ENCODE assay signal across 9 mouse cellular contexts in genomic region chr16:8667814-8668213, GRCm38 (mm10). TPM values are rescaled to one million over a fixed set of nuclear protein-coding genes. Genes with fewer than 3 reads are reported as not detected.
A peak's percentile ranks its signal among the peaks of the same experiment; 100 is the strongest.
DNase-seq lines count a peak whose midpoint lies in the region; ATAC-seq lines count a peak whose summit lies in the region.
"Had no signal": no experiment of that assay in that cellular context is flagged by ENCODE, and none has a peak within 500 bp of the region (broad histone marks: within the 10 kb centered on the region; RNA-seq: fewer than 3 reads in every experiment).

No protein-coding gene starts in this region.

- peaks cover 49% of the 10 kb centered on the region for H3K4me1 ChIP-seq in intestine, embryonic 16.5 days (ENCODE audit: control insufficient read depth, insufficient read depth, low read length)
- peaks cover 58% of the 10 kb centered on the region for H3K4me1 ChIP-seq in intestine, embryonic 15.5 days (replicated peaks)
- peaks cover 43 to 59% of the 10 kb centered on the region in 2 experiments for H3K4me1 ChIP-seq in heart, embryonic 14.5 days (ENCODE audit: control insufficient read depth in 2 of 2, insufficient read depth in 2 of 2, low read length in 2 of 2)

- no peaks in the 10 kb centered on the region for H3K9me3 ChIP-seq in intestine, embryonic 16.5 days (ENCODE audit: control insufficient read depth, low read length)
- H3K9me3 ChIP-seq in intestine, embryonic 15.5 days: no peaks in the 10 kb centered on the region
- no peaks in the 10 kb centered on the region for H3K9me3 ChIP-seq in heart, embryonic 14.5 days (ENCODE audit: control insufficient read depth, low read length)

- peak overlapping the region; percentile 28 for H3K27ac ChIP-seq in intestine, embryonic 16.5 days (ENCODE audit: low read length)
- H3K27ac ChIP-seq in intestine, embryonic 15.5 days: no peak overlapping the region
- H3K27ac ChIP-seq in heart, embryonic 14.5 days (replicated peaks in 1 of 2; ENCODE audit: control insufficient read depth in 1 of 2, insufficient read depth in 1 of 2, low read depth in 2 of 2, low read length in 2 of 2): peak overlapping the region; percentile 9 to 87; a peak in 3 of 4 replicates
- H3K27ac ChIP-seq in macrophage: peak overlapping the region; percentile 79

- H3K36me3 ChIP-seq in intestine, embryonic 16.5 days (ENCODE audit: control insufficient read depth, insufficient read depth, low read length): no peaks in the 10 kb centered on the region
- H3K36me3 ChIP-seq in intestine, embryonic 15.5 days: peaks cover 5% of the 10 kb centered on the region
- H3K36me3 ChIP-seq in heart, embryonic 14.5 days (ENCODE audit: control insufficient read depth, insufficient read depth, low read length): peaks cover 14% of the 10 kb centered on the region
- H3K36me3 ChIP-seq in macrophage (ENCODE audit: inconsistent target): no peaks in the 10 kb centered on the region

- ATAC-seq in intestine, embryonic 16.5 days: no peak
- ATAC-seq in intestine, embryonic 15.5 days: no peak
- ATAC-seq in heart, embryonic 14.5 days (ENCODE audit: insufficient number of reproducible peaks, insufficient read depth, low FRiP score, low read depth): no peak
- ATAC-seq in megakaryocyte progenitor cell, adult 5-6 weeks (replicated peaks; ENCODE audit: poor library complexity): no peak

- DNase-seq in ZHBTc4 (ENCODE audit: low read depth, low spot score): peak; percentile 62
- no peak for DNase-seq in cerebellum, postnatal 36 days
- DNase-seq in layer of hippocampus, postnatal 10 days (ENCODE audit: low spot score in 2 of 2): no peak

- peaks cover 81% of the 10 kb centered on the region for H3K79me2 ChIP-seq in macrophage (ENCODE audit: inconsistent target)

- 0 out of 2 replicates have a peak overlapping the region, but pooled peaks have one; percentile 19 for H3K9ac ChIP-seq in intestine, embryonic 16.5 days (ENCODE audit: low read depth, low read length)
- no peak overlapping the region for H3K9ac ChIP-seq in intestine, embryonic 15.5 days
- peak overlapping the region; percentile 18; the same call in 1 of the 2 replicates for H3K9ac ChIP-seq in heart, embryonic 14.5 days (ENCODE audit: low read length)

- H3K4me2 ChIP-seq in intestine, embryonic 16.5 days (ENCODE audit: low read depth, low read length): no peak overlapping the region
- no peak overlapping the region for H3K4me2 ChIP-seq in intestine, embryonic 15.5 days (replicated peaks)
- 0 out of 2 replicates have a peak overlapping the region, but pooled peaks have one; percentile 4 for H3K4me2 ChIP-seq in heart, embryonic 14.5 days (ENCODE audit: low read length)

- 62% methylated on average over 4 of the region's 4 CpGs for WGBS in intestine, embryonic 16.5 days
- WGBS in intestine, embryonic 15.5 days: 63% methylated on average over 4 of the region's 4 CpGs
- WGBS in heart, embryonic 14.5 days: 54% methylated on average over 4 of the region's 4 CpGs
- WGBS in macrophage (ENCODE audit: missing documents): 95% methylated on average over 4 of the region's 4 CpGs

- H3K27me3 ChIP-seq in intestine, embryonic 16.5 days (replicated peaks; ENCODE audit: control insufficient read depth, insufficient read depth, low read length): no peaks in the 10 kb centered on the region
- no peaks in the 10 kb centered on the region for H3K27me3 ChIP-seq in intestine, embryonic 15.5 days (replicated peaks)
- H3K27me3 ChIP-seq in heart, embryonic 14.5 days (ENCODE audit: control insufficient read depth, insufficient read depth, low read length): no peaks in the 10 kb centered on the region

- no peak overlapping the region for H3K4me3 ChIP-seq in intestine, embryonic 16.5 days (ENCODE audit: low read length)
- H3K4me3 ChIP-seq in intestine, embryonic 15.5 days (replicated peaks): no peak overlapping the region
- no peak overlapping the region for H3K4me3 ChIP-seq in heart, embryonic 14.5 days (ENCODE audit: control insufficient read depth in 1 of 2, insufficient read depth in 1 of 2, low read depth in 1 of 2, low read length in 2 of 2)
- no peak overlapping the region for H3K4me3 ChIP-seq in macrophage (ENCODE audit: inconsistent target)

RNA-seq across cellular contexts. Expression of gene Carhsp1, which starts 4.1 kb away (rescaled TPM):
- polyA plus RNA-seq in intestine, embryonic 16.5 days (2015; fragmentation: Nextera tagmentation; extraction: Ambion mirVana): 85.0 and 89.4 TPM in 2 replicates
- 89.8 and 90.4 TPM in 2 replicates for polyA plus RNA-seq in intestine, embryonic 15.5 days (2015; fragmentation: Nextera tagmentation; extraction: Ambion mirVana)
- polyA plus RNA-seq in heart, embryonic 14.5 days (2014; fragmentation: Nextera tagmentation; extraction: Ambion mirVana): 26.0 and 31.3 TPM in 2 replicates
- 10 to 100 TPM in 11 of 26 experiments, 1 to 10 TPM in 15; 3.5 to 26.1 (median 9.3) TPM for total RNA-seq in macrophage (2018; cell fraction: chromatin; rRNA removed)
- 10 to 100 TPM; 15.5 to 43.3 (median 24.0) TPM for total RNA-seq in macrophage (2018; cell fraction: cytosol; rRNA removed)
- 10 to 100 TPM in 18 of 26 experiments, 1 to 10 TPM in 8; 5.0 to 44.0 (median 21.4) TPM for total RNA-seq in macrophage (2018; cell fraction: nucleus; rRNA removed)
- polyA plus RNA-seq in macrophage (2018): 10.6 to 24.9 TPM (median 19.0 TPM) in 3 replicates
- total RNA-seq in layer of hippocampus, postnatal 10 days (2021): 10 to 100 TPM; 21.8 to 22.1 TPM
- total RNA-seq in megakaryocyte progenitor cell, adult 5-6 weeks (2015): 4.5 and 5.8 TPM in 2 replicates
- total RNA-seq in megakaryocyte progenitor cell, adult 5-6 weeks (2017): 6.0 and 7.9 TPM in 2 replicates

RNA-seq across cellular contexts. Expression of gene Gm5767, which starts 12.8 kb away (rescaled TPM):
- not detected in 2 replicates for polyA plus RNA-seq in intestine, embryonic 16.5 days (2015; fragmentation: Nextera tagmentation; extraction: Ambion mirVana)
- polyA plus RNA-seq in intestine, embryonic 15.5 days (2015; fragmentation: Nextera tagmentation; extraction: Ambion mirVana): not detected in 2 replicates
- not detected in 2 replicates for polyA plus RNA-seq in heart, embryonic 14.5 days (2014; fragmentation: Nextera tagmentation; extraction: Ambion mirVana)
- not detected for total RNA-seq in macrophage (2018; cell fraction: chromatin; rRNA removed)
- under 1 TPM in 1 of 26 experiments, not detected in 25; 0.31 TPM for total RNA-seq in macrophage (2018; cell fraction: cytosol; rRNA removed)
- total RNA-seq in macrophage (2018; cell fraction: nucleus; rRNA removed): not detected
- not detected in 3 replicates for polyA plus RNA-seq in macrophage (2018)
- not detected for total RNA-seq in layer of hippocampus, postnatal 10 days (2021)
- not detected in 2 replicates for total RNA-seq in megakaryocyte progenitor cell, adult 5-6 weeks (2015)
- total RNA-seq in megakaryocyte progenitor cell, adult 5-6 weeks (2017): not detected in 2 replicates
- total RNA-seq: MEL had no signal

RNA-seq across cellular contexts. Expression of gene Tmem186, which starts 30.3 kb away (rescaled TPM):
- 23.9 and 24.2 TPM in 2 replicates for polyA plus RNA-seq in intestine, embryonic 16.5 days (2015; fragmentation: Nextera tagmentation; extraction: Ambion mirVana)
- 22.0 and 22.2 TPM in 2 replicates for polyA plus RNA-seq in intestine, embryonic 15.5 days (2015; fragmentation: Nextera tagmentation; extraction: Ambion mirVana)
- polyA plus RNA-seq in heart, embryonic 14.5 days (2014; fragmentation: Nextera tagmentation; extraction: Ambion mirVana): 12.9 and 13.8 TPM in 2 replicates
- total RNA-seq in macrophage (2018; cell fraction: chromatin; rRNA removed): 10 to 100 TPM in 7 of 26 experiments, 1 to 10 TPM in 19; 2.6 to 20.7 (median 7.3) TPM
- 1 to 10 TPM; 2.1 to 8.1 (median 5.3) TPM for total RNA-seq in macrophage (2018; cell fraction: cytosol; rRNA removed)
- 10 to 100 TPM in 10 of 26 experiments, 1 to 10 TPM in 16; 3.2 to 26.5 (median 7.3) TPM for total RNA-seq in macrophage (2018; cell fraction: nucleus; rRNA removed)
- polyA plus RNA-seq in macrophage (2018): 6.0 to 8.8 TPM (median 7.0 TPM) in 3 replicates
- total RNA-seq in layer of hippocampus, postnatal 10 days (2021): 10 to 100 TPM; 10.9 to 11.1 TPM
- total RNA-seq in megakaryocyte progenitor cell, adult 5-6 weeks (2015): 6.7 and 8.0 TPM in 2 replicates
- total RNA-seq in megakaryocyte progenitor cell, adult 5-6 weeks (2017): 13.5 and 17.0 TPM in 2 replicates

RNA-seq across cellular contexts. Expression of gene Pmm2, which starts 30.3 kb away (rescaled TPM):
- polyA plus RNA-seq in intestine, embryonic 16.5 days (2015; fragmentation: Nextera tagmentation; extraction: Ambion mirVana): 126 and 128 TPM in 2 replicates
- polyA plus RNA-seq in intestine, embryonic 15.5 days (2015; fragmentation: Nextera tagmentation; extraction: Ambion mirVana): 92.0 and 98.9 TPM in 2 replicates
- 38.2 and 38.7 TPM in 2 replicates for polyA plus RNA-seq in heart, embryonic 14.5 days (2014; fragmentation: Nextera tagmentation; extraction: Ambion mirVana)
- total RNA-seq in macrophage (2018; cell fraction: chromatin; rRNA removed): 100 to 1,000 TPM; 151 to 331 (median 267) TPM
- total RNA-seq in macrophage (2018; cell fraction: cytosol; rRNA removed): 10 to 100 TPM; 48.6 to 74.8 (median 59.6) TPM
- total RNA-seq in macrophage (2018; cell fraction: nucleus; rRNA removed): 100 to 1,000 TPM in 22 of 26 experiments, 10 to 100 TPM in 4; 88.6 to 220 (median 128) TPM
- 58.2 to 78.8 TPM (median 59.4 TPM) in 3 replicates for polyA plus RNA-seq in macrophage (2018)
- 10 to 100 TPM; 32.3 to 32.5 TPM for total RNA-seq in layer of hippocampus, postnatal 10 days (2021)
- 42.9 and 46.5 TPM in 2 replicates for total RNA-seq in megakaryocyte progenitor cell, adult 5-6 weeks (2015)
- total RNA-seq in megakaryocyte progenitor cell, adult 5-6 weeks (2017): 49.1 and 50.9 TPM in 2 replicates
